Mouse (Mus musculus) heart, adult 2 months (tissue): ENCODE measurements around the gene Ormdl2.

ENCODE experiments used
- CTCF ChIP-seq: fragments of 200-600 bp; IDR thresholded peaks from 2 replicates; pipeline ENCODE4 v1.8.1; 2022; ENCODE audit warnings: antibody characterized with exemption, mild to moderate bottlenecking, moderate library complexity
- EP300 ChIP-seq: fragments of 200-500 bp; IDR thresholded peaks from 2 replicates; pipeline ENCODE4 v1.6.1; 2011; ENCODE audit warnings: low read depth, low read length, control low read depth; ENCODE audit not compliant: insufficient read depth
- POLR2A ChIP-seq: fragments of 200-500 bp; IDR thresholded peaks from 2 replicates; pipeline ENCODE4 v1.6.1; 2011; ENCODE audit warnings: mild to moderate bottlenecking, low read depth, low read length, control low read depth; ENCODE audit not compliant: insufficient read depth

DNA sequence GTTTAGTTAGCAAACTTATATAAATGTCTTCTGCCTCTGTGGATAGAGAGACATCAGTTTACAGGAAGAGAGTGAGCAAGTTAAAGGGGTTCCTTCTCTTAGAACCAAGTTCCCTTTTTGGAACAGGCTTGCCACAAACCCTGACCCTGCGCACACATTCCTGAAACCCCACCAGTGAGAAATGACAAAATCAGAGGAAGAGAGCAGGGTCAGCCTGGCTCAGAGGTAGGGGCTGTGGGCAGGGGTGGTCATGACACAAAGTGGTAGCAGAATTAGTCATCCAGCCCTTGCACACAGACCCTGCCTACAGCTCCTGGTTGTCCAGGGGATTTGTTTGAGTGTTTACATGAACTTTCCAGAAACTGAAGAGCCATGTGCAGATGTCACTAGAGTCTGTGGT is 41.2 kb downstream of the Ormdl2 start:
- TF ChIP-seq CTCF (no peak), POLR2A (no peak), EP300 (no peak)
